Mouse (Mus musculus) midbrain, embryonic 16.5 days (tissue): ENCODE data around the gene Chrna3. TPM values are rescaled to one million over a fixed set of nuclear protein-coding genes. Genes with fewer than 3 reads are reported as not detected.

Source experiments
- ATAC-seq: fragments of 200-750 bp; cut with Nextera tagmentation; 2 replicates; pipeline ENCODE4 v1.8.0; 2017; ENCODE audit warnings: moderate TSS enrichment
- H3K27ac ChIP-seq: fragments of 300-500 bp; sonication (generic); 2 replicates; pipeline ENCODE4 v1.5.1; 2014; ENCODE audit warnings: mild to moderate bottlenecking, low read length, mixed read lengths
- H3K27me3 ChIP-seq: fragments of 300-500 bp; sonication (generic); 2 replicates; pipeline ENCODE4 v1.6.1; 2014; ENCODE audit warnings: low read depth, low read length, mixed read lengths; ENCODE audit not compliant: control insufficient read depth, insufficient read depth
- H3K36me3 ChIP-seq: fragments of 300-500 bp; sonication (generic); 2 replicates; pipeline ENCODE4 v1.6.1; 2014; ENCODE audit warnings: mild to moderate bottlenecking, low read length, moderate library complexity, mixed read lengths; ENCODE audit not compliant: control insufficient read depth, insufficient read depth
- H3K4me1 ChIP-seq: fragments of 300-500 bp; sonication (generic); 2 replicates; pipeline ENCODE4 v1.6.1; 2014; ENCODE audit warnings: mild to moderate bottlenecking, low read length, mixed read lengths; ENCODE audit not compliant: control insufficient read depth, insufficient read depth
- H3K4me2 ChIP-seq: fragments of 300-500 bp; sonication (generic); 2 replicates; pipeline ENCODE4 v1.6.1; 2014; ENCODE audit warnings: mild to moderate bottlenecking, low read length, mixed read lengths
- H3K4me3 ChIP-seq: fragments of 300-500 bp; sonication (generic); 2 replicates; pipeline ENCODE4 v1.5.1; 2014; ENCODE audit warnings: low read depth, mild to moderate bottlenecking, low read length, moderate library complexity, mixed read lengths
- H3K9ac ChIP-seq: fragments of 300-500 bp; sonication (generic); 2 replicates; pipeline ENCODE4 v1.6.1; 2014; ENCODE audit warnings: low read depth, low read length, mixed read lengths
- H3K9me3 ChIP-seq: fragments of 300-500 bp; sonication (generic); replicated peaks from 2 replicates; pipeline ENCODE4 v1.6.1; 2014; ENCODE audit warnings: mild to moderate bottlenecking, low read length, mixed read lengths; ENCODE audit not compliant: control insufficient read depth, poor library complexity, severe bottlenecking
- WGBS: fragments of 180-500 bp; shearing (Covaris S2); extraction: QIAGEN DNeasy Blood & Tissue Kit; methylation state at CpG from one replicate; pipeline ENCODE4 v1.1.7; 2014; 5-methylcytosine and 5-hydroxymethylcytosine counted together
- polyA plus RNA-seq: library from polyadenylated mRNA; unstranded; fragments of >200 nt; fragmentation: Nextera tagmentation; extraction: Ambion mirVana; gene quantifications from 2 replicates; pipeline ENCODE4 v1.2.1, GENCODE M21; 2015

The Chrna3 gene
- polyA plus RNA-seq, 1 experiment from 2014 or later, result 18.3 TPM

DNA sequence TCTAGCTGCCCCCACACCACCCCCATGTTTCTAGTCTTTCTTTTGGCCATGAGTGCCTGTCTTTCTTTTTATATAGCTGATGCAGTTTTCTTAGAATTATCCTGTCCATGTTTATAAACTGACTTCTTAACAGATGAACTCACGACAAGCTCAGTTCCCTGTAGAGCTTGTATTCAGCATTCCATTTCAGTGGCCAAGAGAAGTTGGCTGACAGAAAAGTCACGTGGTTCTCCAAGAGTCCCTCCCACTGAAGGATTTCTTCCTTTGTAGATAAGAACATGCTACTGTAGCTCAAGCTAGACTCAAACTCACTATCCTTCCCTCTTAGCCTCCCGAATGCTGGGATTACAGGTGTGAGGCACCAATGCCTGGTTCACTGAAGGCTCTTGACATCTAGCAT is 9.4 kb downstream of the Chrna3 start:
- WGBS, result 84% methylated on average over 3 of the region's 3 CpGs

DNA sequence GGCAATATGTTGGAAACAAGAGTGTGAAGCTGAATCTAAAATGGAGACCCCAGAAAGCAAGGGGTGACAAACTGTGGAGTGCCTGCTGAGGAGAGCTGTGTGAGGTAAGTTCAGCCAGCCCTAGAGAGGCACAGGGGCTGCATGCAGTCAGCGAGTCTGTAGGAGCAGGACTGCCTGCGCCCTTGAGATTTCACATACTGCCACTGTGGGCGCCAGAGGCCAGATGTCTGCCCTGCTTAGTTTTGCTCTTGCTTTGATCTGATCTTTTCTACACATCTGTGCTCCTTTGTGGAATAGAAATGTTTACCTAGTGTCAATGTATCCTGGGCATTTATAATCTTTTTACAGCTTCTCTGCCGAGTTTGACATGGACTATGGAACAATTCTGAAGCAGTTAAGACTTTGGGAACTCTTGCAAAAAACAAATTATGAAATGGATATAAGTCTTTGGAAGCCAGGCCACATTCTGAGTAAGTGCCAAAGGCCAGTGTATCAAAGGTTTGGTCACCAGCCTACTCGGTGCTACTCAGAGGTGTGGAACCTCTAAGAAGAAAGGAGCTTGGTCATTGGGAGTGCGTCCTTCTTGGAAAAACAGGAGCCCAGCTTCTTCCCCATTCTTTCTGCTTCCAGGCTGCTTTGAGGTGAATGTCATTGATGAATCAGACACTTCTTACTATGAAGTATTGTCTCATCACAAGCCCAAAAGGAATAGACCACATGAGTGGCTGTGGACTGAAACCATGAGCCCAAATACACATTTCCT is 15.6 kb downstream of the Chrna3 start:
- no peak for ATAC-seq
- WGBS, result 51% methylated on average over 6 of the region's 6 CpGs
- peaks cover 7% of the 10 kb centered on the region; the same call in 1 of the 2 replicates for H3K36me3 ChIP-seq
- no peak overlapping the region for H3K9ac ChIP-seq
- no peak overlapping the region for H3K4me3 ChIP-seq
- H3K27me3 ChIP-seq, result no peaks in the 10 kb centered on the region
- H3K4me1 ChIP-seq, result no peaks in the 10 kb centered on the region
- H3K27ac ChIP-seq, result no peak overlapping the region
- H3K4me2 ChIP-seq, result no peak overlapping the region
- no peaks in the 10 kb centered on the region for H3K9me3 ChIP-seq

More for the DNA sequence above, 9.4 kb downstream of the Chrna3 start:
- no peak for ATAC-seq
- Histone ChIP-seq H3K4me1 (no peaks in the 10 kb centered on the region), H3K27me3 (no peaks in the 10 kb centered on the region), H3K9me3 (no peaks in the 10 kb centered on the region), H3K4me3 (no peak overlapping the region), H3K4me2 (no peak overlapping the region), H3K27ac (no peak overlapping the region), H3K9ac (no peak overlapping the region), H3K36me3 (peaks cover 10% of the 10 kb centered on the region; the same call in 1 of the 2 replicates)

DNA sequence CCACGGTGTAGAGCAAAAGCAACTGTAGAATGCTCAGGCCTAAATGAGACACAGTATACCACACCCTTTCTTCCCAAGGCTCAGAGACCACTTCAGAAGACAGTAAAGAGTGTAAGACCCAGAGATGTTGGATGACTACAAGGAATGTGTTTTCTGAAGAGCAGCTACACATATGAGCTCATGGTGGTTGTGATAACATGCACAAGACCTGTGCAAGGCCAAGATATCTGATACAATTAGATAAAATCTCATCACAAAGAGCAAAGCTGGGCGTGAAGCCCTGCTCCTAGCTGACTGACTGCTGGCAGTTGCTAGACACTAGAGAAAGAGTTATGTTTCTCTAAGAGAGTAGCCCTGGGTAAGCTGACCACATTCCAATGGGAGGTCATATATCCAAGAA is 16.7 kb downstream of the Chrna3 start:
- Histone ChIP-seq H3K4me3 (no peak overlapping the region), H3K9me3 (no peaks in the 10 kb centered on the region), H3K36me3 (no peaks in the 10 kb centered on the region), H3K9ac (no peak overlapping the region), H3K4me2 (no peak overlapping the region), H3K4me1 (no peaks in the 10 kb centered on the region), H3K27me3 (no peaks in the 10 kb centered on the region), H3K27ac (no peak overlapping the region)
- ATAC-seq, result no peak
- 88% methylated on average over 2 of the region's 2 CpGs for WGBS

GRCm38 (mm10) chr9:55003609-55004008 is 22.8 kb downstream of the Chrna3 start:
- ATAC-seq, result no peak
- Histone ChIP-seq H3K4me1 (no peaks in the 10 kb centered on the region), H3K27me3 (no peaks in the 10 kb centered on the region), H3K27ac (no peak overlapping the region), H3K9ac (no peak overlapping the region), H3K36me3 (no peaks in the 10 kb centered on the region), H3K4me3 (no peak overlapping the region), H3K9me3 (no peaks in the 10 kb centered on the region), H3K4me2 (no peak overlapping the region)
- 56% methylated on average over 4 of the region's 4 CpGs for WGBS

- WGBS, result 76% methylated on average over 3 of the region's 3 CpGs
- H3K4me3 ChIP-seq, result no peak overlapping the region
- H3K36me3 ChIP-seq, result no peaks in the 10 kb centered on the region
- no peaks in the 10 kb centered on the region for H3K9me3 ChIP-seq
- H3K9ac ChIP-seq, result no peak overlapping the region
- H3K27ac ChIP-seq, result no peak overlapping the region
- H3K27me3 ChIP-seq, result no peaks in the 10 kb centered on the region
- H3K4me1 ChIP-seq, result no peaks in the 10 kb centered on the region
- no peak for ATAC-seq
- H3K4me2 ChIP-seq, result no peak overlapping the region
Measured at GRCm38 (mm10) chr9:54995645-54996044, 30.7 kb downstream of the Chrna3 start.

GRCm38 (mm10) chr9:54994381-54994780 is 32.0 kb downstream of the Chrna3 start:
- Histone ChIP-seq H3K4me2 (no peak overlapping the region), H3K27me3 (no peaks in the 10 kb centered on the region), H3K4me3 (no peak overlapping the region), H3K9ac (no peak overlapping the region), H3K4me1 (no peaks in the 10 kb centered on the region), H3K9me3 (no peaks in the 10 kb centered on the region), H3K36me3 (no peaks in the 10 kb centered on the region), H3K27ac (no peak overlapping the region)
- ATAC-seq, result no peak
- WGBS, result 46% methylated on average over 3 of the region's 3 CpGs

DNA sequence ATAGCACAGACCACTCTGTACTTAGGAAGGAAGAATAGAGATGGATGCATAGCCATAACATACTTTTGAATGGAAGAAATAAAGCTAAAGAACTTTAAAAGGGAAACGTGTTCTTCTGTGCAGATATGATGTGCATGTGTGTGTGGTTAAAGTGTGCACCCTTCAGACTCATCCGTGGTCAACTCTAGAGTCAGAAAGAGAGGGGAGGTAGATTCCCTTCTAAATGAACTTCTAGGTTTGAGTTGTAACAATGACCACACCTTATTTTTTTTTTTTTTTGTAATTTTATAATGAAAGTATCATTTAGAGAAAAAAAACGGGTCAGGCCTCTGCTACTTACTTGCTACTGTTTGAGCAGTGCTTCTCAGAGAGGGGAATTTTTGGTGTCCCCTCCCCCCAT is 36.0 kb downstream of the Chrna3 start:
- no peaks in the 10 kb centered on the region for H3K27me3 ChIP-seq
- H3K27ac ChIP-seq, result no peak overlapping the region
- H3K9ac ChIP-seq, result no peak overlapping the region
- H3K36me3 ChIP-seq, result no peaks in the 10 kb centered on the region
- WGBS, result 78% methylated on average over 3 of the region's 3 CpGs
- H3K4me1 ChIP-seq, result no peaks in the 10 kb centered on the region
- H3K9me3 ChIP-seq, result no peaks in the 10 kb centered on the region
- ATAC-seq, result no peak
- no peak overlapping the region for H3K4me3 ChIP-seq
- H3K4me2 ChIP-seq, result no peak overlapping the region

GRCm38 (mm10) chr9:54982401-54982800 is 44.0 kb downstream of the Chrna3 start:
- no peaks in the 10 kb centered on the region for H3K36me3 ChIP-seq
- no peak for ATAC-seq
- H3K4me1 ChIP-seq, result peaks cover 9% of the 10 kb centered on the region; the same call in 1 of the 2 replicates
- H3K27me3 ChIP-seq, result peaks cover 11% of the 10 kb centered on the region
- 4% methylated on average over 7 of the region's 7 CpGs for WGBS
- H3K9me3 ChIP-seq, result no peaks in the 10 kb centered on the region
- no peak overlapping the region for H3K27ac ChIP-seq
- peak overlapping the region; percentile 56 for H3K4me3 ChIP-seq
- H3K9ac ChIP-seq, result no peak overlapping the region
- peak overlapping the region; percentile 75 for H3K4me2 ChIP-seq

- Histone ChIP-seq H3K4me1 (peaks cover 9% of the 10 kb centered on the region; the same call in 1 of the 2 replicates), H3K27me3 (peaks cover 11% of the 10 kb centered on the region), H3K9ac (peak overlapping the region; percentile 63), H3K27ac (peak overlapping the region; percentile 23; the same call in 1 of the 2 replicates), H3K36me3 (no peaks in the 10 kb centered on the region), H3K9me3 (no peaks in the 10 kb centered on the region), H3K4me3 (peak overlapping the region; percentile 56), H3K4me2 (peak overlapping the region; percentile 75)
- ATAC-seq, result peak; percentile 77
- WGBS, result 1% methylated on average over 79 of the region's 85 CpGs
Measured at GRCm38 (mm10) chr9:54981291-54982191, 44.8 kb downstream of the Chrna3 start.
